Mouse (Mus musculus): Measurements from ENCODE around the gene Pwwp2b. TPM values are rescaled to one million over a fixed set of nuclear protein-coding genes. Genes with fewer than 3 reads are reported as not detected.

The Pwwp2b gene
- total and polyA plus RNA-seq, 3 experiments: 1.9 to 4.3 TPM; not detected in 1

- Histone ChIP-seq H3K27me3 (ENCODE audit: control insufficient read depth in 1 of 2, insufficient read depth in 2 of 2, low read length in 2 of 2) (no peaks in the 10 kb centered on the region), H3K4me3 (ENCODE audit: control insufficient read depth in 1 of 2, insufficient read depth in 1 of 2, low read depth in 2 of 2, low read length in 2 of 2) (no peak overlapping the region), H3K36me3 (ENCODE audit: control insufficient read depth in 1 of 2, insufficient read depth in 2 of 2, low read length in 2 of 2) (no peaks in the 10 kb centered on the region), H3K4me1 (ENCODE audit: control insufficient read depth in 1 of 2, insufficient read depth in 2 of 2, low read length in 2 of 2) (no peaks in the 10 kb centered on the region), H3K9me3 (replicated peaks; ENCODE audit: insufficient read depth, low read length) (no peaks in the 10 kb centered on the region), H3K27ac (ENCODE audit: control insufficient read depth, low read depth, low read length) (no peak overlapping the region), H3K79me2 (ENCODE audit: control insufficient read depth, insufficient read depth, low read length, poor library complexity) (no peaks in the 10 kb centered on the region), H3K9ac (ENCODE audit: control insufficient read depth, low read depth, low read length, poor library complexity, severe bottlenecking) (no peak overlapping the region)
- TF ChIP-seq ZMIZ1 (IDR thresholded peaks at IDR 0.05; ENCODE audit: low read depth, low read length): no peak
- TF ChIP-seq ZC3H11A (IDR thresholded peaks at IDR 0.05; ENCODE audit: low read depth, low read length): no peak
- no peak for TF ChIP-seq E2F4 (IDR thresholded peaks at IDR 0.05; ENCODE audit: borderline replicate concordance, low read depth, low read length)
- no peak for TF ChIP-seq MAFK (IDR thresholded peaks at IDR 0.05; ENCODE audit: borderline replicate concordance, low read depth, low read length)
- no peak for TF ChIP-seq RAD21 (IDR thresholded peaks at IDR 0.05; ENCODE audit: low read depth, low read length)
- TF ChIP-seq CHD1 (IDR thresholded peaks at IDR 0.05; ENCODE audit: low read depth, low read length): no peak
- no peak for TF ChIP-seq UBTF (IDR thresholded peaks at IDR 0.05; ENCODE audit: borderline replicate concordance, insufficient read depth, low read depth, low read length)
- TF ChIP-seq BHLHE40 (IDR thresholded peaks at IDR 0.05; ENCODE audit: borderline replicate concordance, low read depth, low read length): no peak
- no peak for TF ChIP-seq MYB (IDR thresholded peaks at IDR 0.05; ENCODE audit: low read depth, low read length)
- no peak for TF ChIP-seq POLR2AphosphoS5 (IDR thresholded peaks at IDR 0.05; ENCODE audit: borderline replicate concordance, low read depth, low read length)
- no peak for TF ChIP-seq GABPA (IDR thresholded peaks at IDR 0.05; ENCODE audit: low read depth, low read length)
- TF ChIP-seq RCOR1 (IDR thresholded peaks at IDR 0.05; ENCODE audit: low read depth, low read length): no peak
- no peak for TF ChIP-seq ZKSCAN1 (IDR thresholded peaks at IDR 0.05; ENCODE audit: low read depth, low read length)
- no peak for DNase-seq (ENCODE audit: low read depth, low spot score)
Observed at GRCm38 (mm10) chr7:139264337-139264736, 16.1 kb downstream of the Pwwp2b start.

GRCm38 (mm10) chr7:139265634-139266033 is 17.4 kb downstream of the Pwwp2b start:
- no peak for DNase-seq (ENCODE audit: low read depth, low spot score)
- Histone ChIP-seq H3K4me1 (ENCODE audit: control insufficient read depth in 1 of 2, insufficient read depth in 2 of 2, low read length in 2 of 2) (no peaks in the 10 kb centered on the region), H3K27me3 (ENCODE audit: control insufficient read depth in 1 of 2, insufficient read depth in 2 of 2, low read length in 2 of 2) (no peaks in the 10 kb centered on the region), H3K4me3 (ENCODE audit: control insufficient read depth in 1 of 2, insufficient read depth in 1 of 2, low read depth in 2 of 2, low read length in 2 of 2) (no peak overlapping the region), H3K27ac (ENCODE audit: control insufficient read depth, low read depth, low read length) (no peak overlapping the region), H3K9me3 (replicated peaks; ENCODE audit: insufficient read depth, low read length) (no peaks in the 10 kb centered on the region), H3K9ac (ENCODE audit: control insufficient read depth, low read depth, low read length, poor library complexity, severe bottlenecking) (no peak overlapping the region), H3K36me3 (ENCODE audit: control insufficient read depth in 1 of 2, insufficient read depth in 2 of 2, low read length in 2 of 2) (no peaks in the 10 kb centered on the region), H3K79me2 (ENCODE audit: control insufficient read depth, insufficient read depth, low read length, poor library complexity) (no peaks in the 10 kb centered on the region)
- TF ChIP-seq MYC (IDR thresholded peaks at IDR 0.05; ENCODE audit: low read depth, low read length) (no peak), TAL1 (IDR thresholded peaks at IDR 0.05; ENCODE audit: low read length) (no peak), KAT2A (conservative IDR thresholded peaks at IDR 0.05; ENCODE audit: low read depth, low read length) (no peak), HCFC1 (IDR thresholded peaks at IDR 0.05; ENCODE audit: low read depth, low read length) (no peak), USF1 (IDR thresholded peaks at IDR 0.05; ENCODE audit: low read depth, low read length) (no peak), POLR2A (IDR thresholded peaks at IDR 0.05; ENCODE audit: control insufficient read depth in 1 of 2, insufficient read depth in 1 of 2, low read depth in 1 of 2, low read length in 2 of 2, poor library complexity in 1 of 2) (no peak), CHD1 (IDR thresholded peaks at IDR 0.05; ENCODE audit: low read depth, low read length) (no peak), MXI1 (IDR thresholded peaks at IDR 0.05; ENCODE audit: low read depth, low read length) (no peak)

Data from MEL (cell line).